Mouse (Mus musculus): ENCODE results near the gene Lce1m. TPM values are rescaled to one million over a fixed set of nuclear protein-coding genes. Genes with fewer than 3 reads are reported as not detected.
A peak's percentile ranks its signal among the peaks of the same experiment; 100 is the strongest.
"Not testable (repeated sequence)": the region's sequence is repeated elsewhere in the genome, so short reads cannot be mapped to it uniquely, and the experiment has no call there.

Gene Lce1m
- polyA plus RNA-seq (2016; fragmentation: Nextera tagmentation; extraction: Ambion mirVana): not detected in 2 replicates

DNA sequence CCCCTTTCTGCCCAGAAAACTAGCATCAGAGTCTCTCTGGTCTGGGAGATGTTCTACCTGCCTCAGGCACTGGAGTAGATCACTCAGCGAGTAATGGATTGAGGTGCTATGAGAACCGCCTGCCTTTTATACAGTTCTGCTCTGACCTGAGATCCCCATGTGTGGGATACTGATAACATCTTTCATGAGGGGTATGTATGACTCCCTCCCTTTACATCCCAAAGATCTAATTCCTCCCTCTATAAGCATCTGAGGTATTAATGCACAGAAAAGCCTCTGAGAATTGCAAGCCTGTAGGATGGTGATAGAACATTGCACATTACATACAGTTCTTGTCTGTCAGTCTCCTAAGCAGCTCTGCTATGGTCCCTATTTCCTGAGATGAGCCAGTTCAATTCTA lies at the start of gene Lce1m:
Gene Lce1m (minus strand): TSS at position 101 of the 400 bp plus-strand sequence.
- no peak within 1 kb of the TSS for H3K27ac ChIP-seq
- no peaks in the 10 kb centered on the region for H3K9me3 ChIP-seq (replicated peaks)
- DNase-seq (ENCODE audit: low spot score): no peak
- H3K27me3 ChIP-seq (ENCODE audit: low read depth, poor library complexity, severe bottlenecking): peaks cover 3% of the 10 kb centered on the region
- 92% methylated on average over 2 of the region's 2 CpGs for WGBS
- no peaks in the 10 kb centered on the region for H3K36me3 ChIP-seq
- H3K4me3 ChIP-seq: no peak within 1 kb of the TSS
- H3K4me1 ChIP-seq: 0 out of 2 replicates have a peak, but pooled peaks cover 6% of the 10 kb centered on the region

GRCm38 (mm10) chr3:93068523-93068922 lies 49.7 kb upstream of the Lce1m start, which contains the start of gene Gm4858:
TSS of gene Gm4858 (plus strand) at chr3:93068823.
- H3K4me1 ChIP-seq; H3K36me3 ChIP-seq; H3K27me3 ChIP-seq (ENCODE audit: low read depth, poor library complexity, severe bottlenecking); H3K9me3 ChIP-seq (replicated peaks); H3K4me3 ChIP-seq; H3K27ac ChIP-seq; DNase-seq (ENCODE audit: low spot score): not testable (repeated sequence)

DNA sequence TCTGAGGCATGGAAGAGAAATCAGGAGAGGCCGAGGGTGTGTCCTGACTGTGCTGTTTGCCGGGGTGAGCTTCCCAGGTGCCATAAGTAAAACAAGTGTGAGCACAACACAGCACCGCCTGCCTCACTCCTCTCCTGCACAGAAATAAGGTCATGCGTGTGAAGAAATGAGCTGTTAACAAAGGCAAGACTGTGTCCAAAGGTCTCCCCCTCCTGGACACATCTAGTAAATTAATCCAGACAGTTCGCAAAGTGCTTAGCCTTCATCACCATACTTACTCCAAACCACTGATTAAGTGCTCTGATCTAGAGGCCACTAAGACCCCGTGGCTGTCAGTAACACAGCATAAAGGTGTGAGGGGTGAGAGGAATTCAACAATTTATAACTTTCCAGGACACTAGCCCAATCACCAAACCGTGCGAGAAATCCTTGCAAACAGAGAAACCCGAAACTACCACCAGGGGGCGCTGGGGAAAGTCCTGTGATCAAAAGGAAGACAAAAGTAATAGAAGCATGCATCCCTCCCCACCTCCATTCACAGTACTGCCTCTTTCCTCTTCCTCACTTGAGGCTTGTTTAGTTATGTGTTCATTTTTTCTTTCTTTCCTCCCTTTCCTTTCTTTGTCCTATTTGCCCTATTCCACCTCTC lies 34.1 kb upstream of the Lce1m start:
- peak; percentile 56 for DNase-seq (ENCODE audit: low spot score)

DNA sequence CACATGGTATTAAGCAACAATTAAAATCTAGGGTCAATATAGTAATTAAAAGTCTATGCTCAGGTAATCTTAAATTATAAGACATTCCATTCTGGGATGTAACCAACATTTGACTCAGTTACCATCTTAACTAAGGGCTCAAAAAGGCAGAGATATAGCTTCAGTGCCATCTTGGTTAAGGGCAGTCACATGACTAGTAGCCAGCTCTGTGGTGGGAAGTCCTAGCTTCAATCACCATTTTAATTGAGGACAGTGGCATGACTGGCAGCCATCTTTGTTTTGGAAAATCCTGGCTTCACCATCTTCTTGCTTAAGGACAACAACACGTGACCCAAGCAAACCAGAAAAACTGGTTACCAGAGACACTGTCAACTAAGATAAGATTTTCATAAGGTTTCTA lies 31.3 kb upstream of the Lce1m start:
- Histone ChIP-seq H3K4me1 (no peaks in the 10 kb centered on the region), H3K36me3 (no peaks in the 10 kb centered on the region), H3K27me3 (ENCODE audit: low read depth, poor library complexity, severe bottlenecking) (no peaks in the 10 kb centered on the region), H3K27ac (no peak overlapping the region), H3K4me3 (no peak overlapping the region), H3K9me3 (replicated peaks) (no peaks in the 10 kb centered on the region)
- DNase-seq (ENCODE audit: low spot score): no peak
- WGBS: 88% methylated on average over 1 of the region's 1 CpGs

More for the DNA sequence above, 34.1 kb upstream of the Lce1m start:
- H3K4me3 ChIP-seq: no peak overlapping the region
- no peaks in the 10 kb centered on the region for H3K36me3 ChIP-seq
- H3K27me3 ChIP-seq (ENCODE audit: low read depth, poor library complexity, severe bottlenecking): no peaks in the 10 kb centered on the region
- no peaks in the 10 kb centered on the region for H3K9me3 ChIP-seq (replicated peaks)
- no peak overlapping the region for H3K27ac ChIP-seq
- no peaks in the 10 kb centered on the region for H3K4me1 ChIP-seq
- WGBS: 61% methylated on average over 10 of the region's 10 CpGs

GRCm38 (mm10) chr3:93031450-93031849 lies 12.6 kb upstream of the Lce1m start:
- Histone ChIP-seq H3K4me1 (no peaks in the 10 kb centered on the region), H3K36me3 (no peaks in the 10 kb centered on the region), H3K4me3 (no peak overlapping the region), H3K27ac (no peak overlapping the region), H3K27me3 (ENCODE audit: low read depth, poor library complexity, severe bottlenecking) (no peaks in the 10 kb centered on the region), H3K9me3 (replicated peaks) (no peaks in the 10 kb centered on the region)
- no peak for DNase-seq (ENCODE audit: low spot score)
- 69% methylated on average over 5 of the region's 5 CpGs for WGBS

GRCm38 (mm10) chr3:93025486-93025885 lies 6.6 kb upstream of the Lce1m start:
- Histone ChIP-seq H3K27me3 (ENCODE audit: low read depth, poor library complexity, severe bottlenecking) (no peaks in the 10 kb centered on the region), H3K4me3 (no peak overlapping the region), H3K36me3 (no peaks in the 10 kb centered on the region), H3K4me1 (no peaks in the 10 kb centered on the region), H3K9me3 (replicated peaks) (no peaks in the 10 kb centered on the region), H3K27ac (no peak overlapping the region)
- WGBS: 81% methylated on average over 2 of the region's 2 CpGs
- no peak for DNase-seq (ENCODE audit: low spot score)

GRCm38 (mm10) chr3:93023411-93024184 lies 4.7 kb upstream of the Lce1m start:
- no peak overlapping the region for H3K27ac ChIP-seq
- no peaks in the 10 kb centered on the region for H3K9me3 ChIP-seq (replicated peaks)
- DNase-seq (ENCODE audit: low spot score): no peak
- no peak overlapping the region for H3K4me3 ChIP-seq
- no peaks in the 10 kb centered on the region for H3K27me3 ChIP-seq (ENCODE audit: low read depth, poor library complexity, severe bottlenecking)
- WGBS: 85% methylated on average over 3 of the region's 3 CpGs
- H3K4me1 ChIP-seq: no peaks in the 10 kb centered on the region
- no peaks in the 10 kb centered on the region for H3K36me3 ChIP-seq

DNA sequence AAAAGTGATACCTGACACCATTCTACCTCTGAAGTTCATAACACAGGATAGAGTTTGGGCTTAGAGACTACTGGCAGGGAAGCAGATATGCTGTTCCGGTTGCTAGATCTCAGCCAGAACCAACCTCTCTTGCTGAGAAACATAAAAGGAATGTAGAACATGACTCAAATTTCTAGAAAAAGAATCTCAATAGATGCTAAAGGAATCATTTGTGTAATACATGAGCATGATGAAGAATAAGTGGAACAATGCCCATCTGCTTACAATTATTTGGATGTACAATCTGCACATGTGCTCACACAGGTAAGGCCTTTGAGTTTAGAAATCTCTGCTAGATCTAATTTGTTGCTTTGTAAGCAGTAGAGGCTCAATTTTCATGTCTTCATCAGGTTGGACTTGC lies 2.3 kb upstream of the Lce1m start:
- no peak for DNase-seq (ENCODE audit: low spot score)
- Histone ChIP-seq H3K4me3 (no peak overlapping the region), H3K27ac (no peak overlapping the region), H3K4me1 (no peaks in the 10 kb centered on the region), H3K27me3 (ENCODE audit: low read depth, poor library complexity, severe bottlenecking) (peaks cover 3% of the 10 kb centered on the region), H3K36me3 (no peaks in the 10 kb centered on the region), H3K9me3 (replicated peaks) (no peaks in the 10 kb centered on the region)
- WGBS: 97% methylated on average over 1 of the region's 1 CpGs

DNA sequence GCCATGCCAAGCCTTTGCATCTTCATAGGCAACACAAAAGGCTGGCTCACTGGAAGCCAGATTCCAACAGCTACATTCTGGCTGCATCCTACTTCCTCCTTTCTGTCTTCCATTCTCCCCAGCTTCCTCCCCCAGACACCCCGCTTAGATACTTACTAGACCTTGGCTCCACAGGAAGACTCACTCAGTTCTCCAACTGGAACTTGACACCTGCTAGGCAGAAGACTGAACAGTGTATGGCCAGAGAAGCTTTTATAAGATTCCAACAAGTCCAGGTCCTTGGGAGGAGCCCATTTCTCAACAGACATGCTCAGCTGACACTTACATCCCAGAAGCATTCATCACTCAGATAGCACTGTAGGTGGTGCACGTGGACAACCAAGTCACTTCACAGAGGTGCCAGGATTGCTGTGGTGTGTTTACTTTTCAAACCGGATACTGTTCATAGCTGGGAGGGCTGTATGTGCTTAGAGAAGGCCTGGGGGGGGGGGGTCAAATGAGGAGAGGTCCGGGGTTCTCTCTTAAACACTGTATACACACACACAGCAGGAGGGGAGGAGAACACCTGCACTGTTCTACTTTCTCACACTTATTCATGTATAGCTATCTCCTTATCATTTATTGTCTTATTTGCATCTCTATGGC lies 3.3 kb downstream of the Lce1m start, which contains the start of gene Crct1:
Gene Crct1 (minus strand): TSS at position 228 of the 645 bp plus-strand sequence.
- DNase-seq (ENCODE audit: low spot score): no peak
- peak within 1 kb of the TSS; percentile 76 for H3K27ac ChIP-seq
- 0 out of 2 replicates have a peak, but pooled peaks cover 6% of the 10 kb centered on the region for H3K4me1 ChIP-seq
- H3K27me3 ChIP-seq (ENCODE audit: low read depth, poor library complexity, severe bottlenecking): peaks cover 7% of the 10 kb centered on the region
- H3K9me3 ChIP-seq (replicated peaks): no peaks in the 10 kb centered on the region
- no peaks in the 10 kb centered on the region for H3K36me3 ChIP-seq
- peak within 1 kb of the TSS; percentile 54 for H3K4me3 ChIP-seq
- 68% methylated on average over 4 of the region's 4 CpGs for WGBS

DNA sequence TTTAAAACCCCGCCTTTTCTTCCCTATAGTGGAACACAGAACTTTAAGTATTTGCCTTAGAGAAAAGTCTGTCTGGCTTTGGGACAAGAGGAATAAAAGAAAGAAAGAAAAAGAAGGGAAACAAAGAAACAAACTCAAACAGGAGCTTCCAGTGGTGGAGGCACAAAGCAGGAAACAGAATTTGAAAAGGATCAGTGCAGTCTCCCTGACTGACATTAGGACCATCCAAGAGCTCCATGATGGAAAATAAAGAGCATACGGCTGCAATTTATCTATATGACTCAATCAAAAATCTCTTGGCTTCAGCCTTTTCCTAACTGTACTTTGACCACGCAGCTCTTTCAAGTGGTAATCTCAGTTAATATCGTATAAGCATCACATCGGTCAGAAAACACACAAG lies 4.0 kb downstream of the Lce1m start:
- H3K9me3 ChIP-seq (replicated peaks): no peaks in the 10 kb centered on the region
- H3K36me3 ChIP-seq: no peaks in the 10 kb centered on the region
- DNase-seq (ENCODE audit: low spot score): no peak
- peak overlapping the region; percentile 54 for H3K4me3 ChIP-seq
- H3K27me3 ChIP-seq (ENCODE audit: low read depth, poor library complexity, severe bottlenecking): peaks cover 7% of the 10 kb centered on the region
- 38% methylated on average over 5 of the region's 5 CpGs for WGBS
- H3K27ac ChIP-seq: peak overlapping the region; percentile 76
- 0 out of 2 replicates have a peak, but pooled peaks cover 6% of the 10 kb centered on the region for H3K4me1 ChIP-seq

DNA sequence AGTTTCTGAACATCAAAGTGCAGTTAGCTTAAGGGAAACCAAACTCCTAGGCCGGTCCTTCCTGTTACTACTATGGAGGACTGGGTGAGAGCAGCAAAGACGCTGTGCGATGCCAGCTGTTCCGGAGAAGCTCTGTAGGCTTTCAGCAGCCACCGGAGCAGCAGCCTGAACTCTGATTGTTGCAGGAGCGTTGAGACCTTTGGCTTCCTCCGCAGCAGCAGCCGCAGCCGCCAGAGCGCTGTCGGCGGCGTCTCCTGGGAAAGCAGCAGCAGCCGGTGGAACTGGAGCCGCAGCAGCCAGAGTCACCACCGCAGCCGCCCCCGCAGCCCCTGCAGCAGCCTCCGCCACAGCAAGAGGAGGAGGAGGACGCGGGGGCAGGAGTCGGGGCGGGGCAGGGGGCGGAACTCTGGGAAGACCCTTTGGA lies 4.5 kb downstream of the Lce1m start:
- Histone ChIP-seq H3K4me1 (0 out of 2 replicates have a peak, but pooled peaks cover 6% of the 10 kb centered on the region), H3K36me3 (no peaks in the 10 kb centered on the region), H3K9me3 (replicated peaks) (no peaks in the 10 kb centered on the region), H3K4me3 (peak overlapping the region; percentile 54), H3K27me3 (ENCODE audit: low read depth, poor library complexity, severe bottlenecking) (peaks cover 7% of the 10 kb centered on the region), H3K27ac (peak overlapping the region; percentile 76)
- WGBS: under 1% methylated on average over 24 of the region's 24 CpGs
- DNase-seq (ENCODE audit: low spot score): peak; percentile 80

GRCm38 (mm10) chr3:93002843-93003242 lies 16.0 kb downstream of the Lce1m start:
- Histone ChIP-seq H3K36me3 (no peaks in the 10 kb centered on the region), H3K9me3 (replicated peaks) (no peaks in the 10 kb centered on the region), H3K4me1 (no peaks in the 10 kb centered on the region), H3K27ac (no peak overlapping the region), H3K27me3 (ENCODE audit: low read depth, poor library complexity, severe bottlenecking) (no peaks in the 10 kb centered on the region), H3K4me3 (no peak overlapping the region)
- no peak for DNase-seq (ENCODE audit: low spot score)
- WGBS: 82% methylated on average over 4 of the region's 4 CpGs

GRCm38 (mm10) chr3:93000621-93001020 lies 18.2 kb downstream of the Lce1m start:
- Histone ChIP-seq H3K9me3 (replicated peaks) (no peaks in the 10 kb centered on the region), H3K27ac (no peak overlapping the region), H3K27me3 (ENCODE audit: low read depth, poor library complexity, severe bottlenecking) (no peaks in the 10 kb centered on the region), H3K4me3 (no peak overlapping the region), H3K36me3 (no peaks in the 10 kb centered on the region), H3K4me1 (no peaks in the 10 kb centered on the region)
- 89% methylated on average over 3 of the region's 3 CpGs for WGBS
- DNase-seq (ENCODE audit: low spot score): no peak

Data from limb, embryonic 10.5 days (tissue).